Mouse (Mus musculus): ENCODE measurements around the gene Nipbl.

- no peak for TF ChIP-seq POLR2A (IDR thresholded peaks at IDR 0.05; ENCODE audit: control insufficient read depth, extremely low read depth, insufficient read depth, low read length, poor library complexity)
- TF ChIP-seq CTCF (IDR thresholded peaks at IDR 0.05; ENCODE audit: borderline replicate concordance, control insufficient read depth, extremely low read depth, insufficient read depth, low read length, poor library complexity): no peak
Measured at GRCm38 (mm10) chr15:8331547-8331946, 112.7 kb downstream of the Nipbl start.
